8 mouse cellular contexts compared by ENCODE assay signal in the genomic region with DNA sequence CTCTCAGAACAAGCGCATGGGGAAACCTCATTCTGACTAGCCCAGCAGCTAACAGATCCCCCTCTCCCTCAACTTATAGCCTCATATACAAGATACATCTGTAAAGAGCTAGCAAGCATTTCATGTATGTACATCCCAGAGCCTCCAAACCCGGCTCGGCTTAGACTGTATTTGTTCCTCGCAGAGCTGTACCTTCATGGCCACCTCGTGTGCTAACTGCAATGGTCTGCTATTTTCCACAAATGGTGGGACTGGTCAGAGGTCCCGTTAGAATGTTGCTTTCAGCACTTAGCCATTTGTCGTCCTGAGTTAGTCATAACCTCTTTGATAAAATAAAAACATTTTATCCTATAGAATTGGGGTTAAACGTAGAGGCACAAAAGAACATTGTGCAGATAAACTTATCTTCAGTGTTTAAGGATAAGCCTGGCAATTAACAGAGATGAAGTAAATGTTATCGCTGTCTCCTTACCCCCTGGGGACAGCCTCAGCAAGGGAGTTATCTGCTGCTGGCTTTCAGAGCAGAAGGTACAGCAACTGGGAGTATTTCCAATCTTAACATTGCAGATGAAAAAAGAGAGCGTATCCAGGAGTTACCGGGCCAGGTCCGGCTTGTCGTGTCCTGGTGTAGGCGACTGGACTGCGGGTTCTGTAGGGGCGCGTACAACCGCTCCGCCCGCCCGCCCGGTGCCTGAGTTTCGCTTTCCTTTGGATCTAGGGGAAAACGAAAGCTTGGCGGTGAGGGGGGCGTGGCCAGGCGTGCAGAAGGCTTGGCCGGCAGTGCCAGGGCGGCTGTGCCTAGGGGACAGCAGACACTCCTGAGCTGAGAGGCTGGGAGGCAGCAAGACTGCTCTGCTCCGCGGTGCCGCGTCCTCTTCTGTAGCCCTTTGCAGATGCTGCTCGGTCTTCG. TPM values are rescaled to one million over a fixed set of nuclear protein-coding genes. Genes with fewer than 3 reads are reported as not detected.
DNase-seq lines count a peak whose midpoint lies in the region; ATAC-seq and TF ChIP-seq lines count a peak whose summit lies in the region.

A gene (plus strand): TSS at position 780 of the 910 bp plus-strand sequence.

- no peaks in the 10 kb centered on the region for H3K9me3 ChIP-seq in MEL (replicated peaks; ENCODE audit: insufficient read depth, low read length)
- no peaks in the 10 kb centered on the region for H3K9me3 ChIP-seq in forebrain, embryonic 16.5 days (ENCODE audit: control insufficient read depth, low read length)
- H3K9me3 ChIP-seq in neural tube, embryonic 15.5 days (replicated peaks), result no peaks in the 10 kb centered on the region

- H3K36me3 ChIP-seq in MEL (ENCODE audit: control insufficient read depth in 1 of 2, insufficient read depth in 2 of 2, low read length in 2 of 2), result peaks cover 0 to 12% of the 10 kb centered on the region in 2 experiments; a peak in 2 of 4 replicates
- H3K36me3 ChIP-seq in forebrain, embryonic 16.5 days (ENCODE audit: control insufficient read depth, insufficient read depth), result no peaks in the 10 kb centered on the region
- no peaks in the 10 kb centered on the region for H3K36me3 ChIP-seq in neural tube, embryonic 15.5 days

- 10% methylated on average over 35 of the region's 35 CpGs for WGBS in forebrain, embryonic 16.5 days
- WGBS in lung, adult 2 months, result 3% methylated on average over 35 of the region's 35 CpGs
- WGBS in neural tube, embryonic 15.5 days, result 11% methylated on average over 35 of the region's 35 CpGs

- no peak for TF ChIP-seq RAD21 in MEL (IDR thresholded peaks at IDR 0.05; ENCODE audit: low read depth, low read length)

- no peaks in the 10 kb centered on the region for H3K27me3 ChIP-seq in MEL (ENCODE audit: control insufficient read depth in 1 of 2, insufficient read depth in 2 of 2, low read length in 2 of 2)
- H3K27me3 ChIP-seq in forebrain, embryonic 16.5 days (replicated peaks; ENCODE audit: control insufficient read depth, insufficient read depth, low read length), result no peaks in the 10 kb centered on the region
- H3K27me3 ChIP-seq in neural tube, embryonic 15.5 days (replicated peaks), result peaks cover 8% of the 10 kb centered on the region; the same call in 1 of the 2 replicates

- TF ChIP-seq CTCF in MEL (IDR thresholded peaks at IDR 0.05 in 2 of 3, conservative IDR thresholded peaks at IDR 0.05 in 1 of 3; ENCODE audit: control insufficient read depth in 1 of 3, insufficient read depth in 1 of 3, low read depth in 2 of 3, low read length in 3 of 3, poor library complexity in 1 of 3, severe bottlenecking in 1 of 3), result no peak
- no peak for TF ChIP-seq CTCF in layer of hippocampus, adult 2 months (conservative IDR thresholded peaks at IDR 0.05)
- TF ChIP-seq CTCF in lung, adult 2 months (IDR thresholded peaks at IDR 0.05; ENCODE audit: insufficient read depth, low read length), result no peak

- intact Hi-C loops in heart, postnatal 36 days (cut with DNase I), result loop anchor here (1.0 to 5.0 kb wide), 2 partner anchors 27 to 63 kb away; a partner anchor contains a TSS

- peak; percentile 84 for DNase-seq in MEL (ENCODE audit: low read depth, low spot score)
- peak; percentile 62 to 69 for DNase-seq in cerebellum, adult 18-20 months
- DNase-seq in heart, postnatal 36 days, result peak; percentile 90 to 94
- peak; percentile 33 to 49 for DNase-seq in layer of hippocampus, adult 2 months (ENCODE audit: low spot score in 2 of 2)
- DNase-seq in lung, adult 2 months, result peak; percentile 91
- peak; percentile 92 for DNase-seq in testis, postnatal 10 days (ENCODE audit: low spot score)

- peaks cover 6 to 10% of the 10 kb centered on the region in 2 experiments for H3K4me1 ChIP-seq in MEL (ENCODE audit: control insufficient read depth in 1 of 2, insufficient read depth in 2 of 2, low read length in 2 of 2)
- peaks cover 9% of the 10 kb centered on the region for H3K4me1 ChIP-seq in forebrain, embryonic 16.5 days (replicated peaks; ENCODE audit: control insufficient read depth, insufficient read depth, low read length)
- peaks cover 15% of the 10 kb centered on the region for H3K4me1 ChIP-seq in lung, adult 2 months (ENCODE audit: control insufficient read depth, insufficient read depth, low read length)
- H3K4me1 ChIP-seq in neural tube, embryonic 15.5 days, result peaks cover 11% of the 10 kb centered on the region

- H3K27ac ChIP-seq in MEL (ENCODE audit: control insufficient read depth, low read depth, low read length), result peak within 1 kb of the TSS; percentile 48
- H3K27ac ChIP-seq in forebrain, embryonic 16.5 days (ENCODE audit: low read length), result no peak within 1 kb of the TSS
- no peak within 1 kb of the TSS for H3K27ac ChIP-seq in layer of hippocampus, adult 2 months
- H3K27ac ChIP-seq in neural tube, embryonic 15.5 days (replicated peaks), result no peak within 1 kb of the TSS; the same call in 1 of the 2 replicates

- no peaks in the 10 kb centered on the region for H3K79me2 ChIP-seq in MEL (ENCODE audit: control insufficient read depth, insufficient read depth, low read length, poor library complexity)

- H3K9ac ChIP-seq in MEL (ENCODE audit: control insufficient read depth, low read depth, low read length, poor library complexity, severe bottlenecking), result peak within 1 kb of the TSS; percentile 55
- peak within 1 kb of the TSS; percentile 51 for H3K9ac ChIP-seq in forebrain, embryonic 16.5 days (replicated peaks; ENCODE audit: low read depth, low read length)
- peak within 1 kb of the TSS; percentile 42 for H3K9ac ChIP-seq in neural tube, embryonic 15.5 days (replicated peaks)

- TF ChIP-seq POLR2A in MEL (IDR thresholded peaks at IDR 0.05; ENCODE audit: control insufficient read depth in 1 of 2, insufficient read depth in 1 of 2, low read depth in 1 of 2, low read length in 2 of 2, poor library complexity in 1 of 2), result peak; percentile 24 to 36; a peak in 1 of 4 replicates
- TF ChIP-seq POLR2A in lung, adult 2 months (IDR thresholded peaks at IDR 0.05; ENCODE audit: borderline replicate concordance, extremely low read depth, low read depth, low read length), result peak; percentile 97; the same call in 1 of the 2 replicates

- peak within 1 kb of the TSS; percentile 77 for H3K4me2 ChIP-seq in forebrain, embryonic 16.5 days (ENCODE audit: low read length)
- peak within 1 kb of the TSS; percentile 92 for H3K4me2 ChIP-seq in neural tube, embryonic 15.5 days

- peak within 1 kb of the TSS; percentile 62 to 70 for H3K4me3 ChIP-seq in MEL (ENCODE audit: control insufficient read depth in 1 of 2, insufficient read depth in 1 of 2, low read depth in 2 of 2, low read length in 2 of 2)
- peak within 1 kb of the TSS; percentile 51 for H3K4me3 ChIP-seq in forebrain, embryonic 16.5 days (replicated peaks; ENCODE audit: low read length)
- H3K4me3 ChIP-seq in layer of hippocampus, adult 2 months, result peak within 1 kb of the TSS; percentile 69
- peak within 1 kb of the TSS; percentile 75 for H3K4me3 ChIP-seq in lung, adult 2 months (replicated peaks; ENCODE audit: extremely low read depth, low read depth, low read length)
- H3K4me3 ChIP-seq in neural tube, embryonic 15.5 days (replicated peaks), result peak within 1 kb of the TSS; percentile 52

- TF ChIP-seq EP300 in MEL (IDR thresholded peaks at IDR 0.05; ENCODE audit: low read depth in 1 of 2, low read length in 2 of 2), result peak; percentile 70 to 74

- ATAC-seq in forebrain, embryonic 16.5 days, result peak; percentile 98
- ATAC-seq in neural tube, embryonic 15.5 days (ENCODE audit: low FRiP score), result peak; percentile 90

TF ChIP-seq in MEL, 35 proteins besides CTCF, POLR2A, EP300 and RAD21 (continues in another document):
- 0 out of 2 replicates have a peak, but pooled peaks have one; percentile 46 for TF ChIP-seq TBP (IDR thresholded peaks at IDR 0.05; ENCODE audit: low read depth, low read length)
- TF ChIP-seq UBTF (IDR thresholded peaks at IDR 0.05; ENCODE audit: borderline replicate concordance, insufficient read depth, low read depth, low read length), result no peak
- no peak for TF ChIP-seq USF2 (IDR thresholded peaks at IDR 0.05; ENCODE audit: borderline replicate concordance in 1 of 2, insufficient read depth in 1 of 2, low read depth in 1 of 2, low read length in 2 of 2)
- TF ChIP-seq E2F4 (IDR thresholded peaks at IDR 0.05; ENCODE audit: borderline replicate concordance, low read depth, low read length), result no peak
- no peak for TF ChIP-seq POLR2AphosphoS2 (IDR thresholded peaks at IDR 0.05; ENCODE audit: low read length)
- peak; percentile 84 for TF ChIP-seq GATA1 (IDR thresholded peaks at IDR 0.05; ENCODE audit: low read depth, low read length)
- TF ChIP-seq RCOR1 (IDR thresholded peaks at IDR 0.05; ENCODE audit: low read depth, low read length), result no peak; the same call in 1 of the 2 replicates
- no peak for TF ChIP-seq CHD1 (IDR thresholded peaks at IDR 0.05; ENCODE audit: low read depth, low read length)
- no peak for TF ChIP-seq ELF1 (IDR thresholded peaks at IDR 0.05; ENCODE audit: low read depth, low read length)
- TF ChIP-seq KAT2A (conservative IDR thresholded peaks at IDR 0.05; ENCODE audit: low read depth, low read length), result no peak
- TF ChIP-seq HCFC1 (IDR thresholded peaks at IDR 0.05; ENCODE audit: low read depth, low read length), result 0 out of 2 replicates have a peak, but pooled peaks have one; percentile 9
- no peak for TF ChIP-seq GABPA (IDR thresholded peaks at IDR 0.05; ENCODE audit: low read depth, low read length)
- no peak for TF ChIP-seq POLR2AphosphoS5 (IDR thresholded peaks at IDR 0.05; ENCODE audit: borderline replicate concordance, low read depth, low read length)
- no peak for TF ChIP-seq ZC3H11A (IDR thresholded peaks at IDR 0.05; ENCODE audit: low read depth, low read length)
- TF ChIP-seq TCF12 (IDR thresholded peaks at IDR 0.05; ENCODE audit: low read depth, low read length), result peak; percentile 85
- TF ChIP-seq ZMIZ1 (IDR thresholded peaks at IDR 0.05; ENCODE audit: low read depth, low read length), result no peak
- TF ChIP-seq MXI1 (IDR thresholded peaks at IDR 0.05; ENCODE audit: low read depth, low read length), result peak; percentile 62
- TF ChIP-seq MAZ (IDR thresholded peaks at IDR 0.05; ENCODE audit: low read depth, low read length), result no peak
- no peak for TF ChIP-seq MYC (IDR thresholded peaks at IDR 0.05; ENCODE audit: low read depth, low read length)
- no peak for TF ChIP-seq NELFE (IDR thresholded peaks at IDR 0.05; ENCODE audit: low read depth, low read length)
- TF ChIP-seq JUND (IDR thresholded peaks at IDR 0.05; ENCODE audit: low read depth, low read length), result no peak

RNA-seq across cellular contexts. Expression of the gene that starts here (rescaled TPM):
- 0.39 and 0.85 TPM in 2 replicates for total RNA-seq in MEL (2012; rRNA removed)
- under 1 TPM in 1 of 2 experiments, not detected in 1; 0.71 TPM for polyA plus RNA-seq in MEL (2012; ENCODE audit: insufficient read depth in 1 of 2, insufficient read length in 2 of 2, low read depth in 1 of 2, low replicate concordance in 2 of 2, missing spikeins in 1 of 2)
- 0.95 and 1.5 TPM in 2 replicates for polyA plus RNA-seq in forebrain, embryonic 16.5 days (2015; fragmentation: Nextera tagmentation; extraction: Ambion mirVana)
- total RNA-seq in heart, postnatal 36 days (2021), result 1 to 10 TPM; 1.6 to 2.7 TPM
- under 1 TPM; 0.52 to 0.74 TPM for total RNA-seq in layer of hippocampus, adult 2 months (2021)
- polyA plus RNA-seq in lung, adult 2 months (2012; rRNA removed), result 10.3 and 15.0 TPM in 2 replicates
- polyA plus RNA-seq in neural tube, embryonic 15.5 days (2015; fragmentation: Nextera tagmentation; extraction: Ambion mirVana), result 1.9 and 6.4 TPM in 2 replicates

Comparison
In these comparisons a context has a peak if more than half of its experiments do, and no peak if none do; other contexts are left out.
1. Peak in DNase-seq, H3K4me3 ChIP-seq, H3K27ac ChIP-seq and H3K9ac ChIP-seq in MEL; RNA of the gene not detected or under 1 TPM.
2. Peak in DNase-seq and H3K4me3 ChIP-seq in layer of hippocampus, adult 2 months; RNA of the gene not detected or under 1 TPM.
3. DNase-seq: peak in every context shown above with its lines; median percentile 92 in heart, postnatal 36 days; 92 in testis, postnatal 10 days; 91 in lung, adult 2 months; 84 in MEL; 66 in cerebellum, adult 18-20 months; 41 in layer of hippocampus, adult 2 months.